Mouse (Mus musculus): ENCODE data around the gene Rpl31. TPM values are rescaled to one million over a fixed set of nuclear protein-coding genes. Genes with fewer than 3 reads are reported as not detected.

The Rpl31 gene
- polyA plus RNA-seq, 1 experiment: 1,915 TPM

GRCm38 (mm10) chr1:39399228-39399627 lies 31.6 kb downstream of the Rpl31 start:
- H3K79me3 ChIP-seq (ENCODE audit: low read depth): no peaks in the 10 kb centered on the region
- no peak overlapping the region for H3K4me3 ChIP-seq (ENCODE audit: insufficient read depth, poor library complexity, severe bottlenecking)
- H3K79me2 ChIP-seq (ENCODE audit: control insufficient read depth, insufficient read depth): no peaks in the 10 kb centered on the region
- H3ac ChIP-seq (ENCODE audit: control insufficient read depth, insufficient read length, low read depth): no peak overlapping the region
- no peak for TF ChIP-seq FOSL1 (IDR thresholded peaks at IDR 0.05; ENCODE audit: insufficient read depth, low read length, poor library complexity, severe bottlenecking)
- TF ChIP-seq CEBPB (IDR thresholded peaks at IDR 0.05; ENCODE audit: low read depth): no peak
- TF ChIP-seq MAX (IDR thresholded peaks at IDR 0.05): no peak
- TF ChIP-seq CTCF (IDR thresholded peaks at IDR 0.05; ENCODE audit: control insufficient read depth, insufficient read depth, insufficient read length): no peak
- no peak for TF ChIP-seq MYOD1 (IDR thresholded peaks at IDR 0.05; ENCODE audit: control insufficient read depth, insufficient read length, low read depth)
- TF ChIP-seq USF1 (IDR thresholded peaks at IDR 0.05; ENCODE audit: low read depth): no peak
- no peak for TF ChIP-seq MYOG (IDR thresholded peaks at IDR 0.05; ENCODE audit: control insufficient read depth, extremely low read depth, insufficient read length)
- H3K36me3 ChIP-seq (ENCODE audit: control insufficient read depth, insufficient read depth): no peaks in the 10 kb centered on the region
- peaks cover 23% of the 10 kb centered on the region for H3K27me3 ChIP-seq (ENCODE audit: control insufficient read depth, insufficient read depth, insufficient read length)

- H3K27me3 ChIP-seq (ENCODE audit: control insufficient read depth, insufficient read depth, insufficient read length): peaks cover 23% of the 10 kb centered on the region
- H3K4me3 ChIP-seq (ENCODE audit: insufficient read depth, poor library complexity, severe bottlenecking): no peak overlapping the region
- H3K79me3 ChIP-seq (ENCODE audit: low read depth): no peaks in the 10 kb centered on the region
- no peak for TF ChIP-seq MYOG (IDR thresholded peaks at IDR 0.05; ENCODE audit: control insufficient read depth, extremely low read depth, insufficient read length)
- TF ChIP-seq CTCF (IDR thresholded peaks at IDR 0.05; ENCODE audit: control insufficient read depth, insufficient read depth, insufficient read length): no peak
- no peak for TF ChIP-seq MAX (IDR thresholded peaks at IDR 0.05)
- TF ChIP-seq FOSL1 (IDR thresholded peaks at IDR 0.05; ENCODE audit: insufficient read depth, low read length, poor library complexity, severe bottlenecking): no peak
- no peak for TF ChIP-seq MYOD1 (IDR thresholded peaks at IDR 0.05; ENCODE audit: control insufficient read depth, insufficient read length, low read depth)
- TF ChIP-seq USF1 (IDR thresholded peaks at IDR 0.05; ENCODE audit: low read depth): no peak
- TF ChIP-seq CEBPB (IDR thresholded peaks at IDR 0.05; ENCODE audit: low read depth): no peak
- H3ac ChIP-seq (ENCODE audit: control insufficient read depth, insufficient read length, low read depth): no peak overlapping the region
- no peaks in the 10 kb centered on the region for H3K79me2 ChIP-seq (ENCODE audit: control insufficient read depth, insufficient read depth)
- no peaks in the 10 kb centered on the region for H3K36me3 ChIP-seq (ENCODE audit: control insufficient read depth, insufficient read depth)
Observed at GRCm38 (mm10) chr1:39400173-39400572, 32.5 kb downstream of the Rpl31 start.

DNA sequence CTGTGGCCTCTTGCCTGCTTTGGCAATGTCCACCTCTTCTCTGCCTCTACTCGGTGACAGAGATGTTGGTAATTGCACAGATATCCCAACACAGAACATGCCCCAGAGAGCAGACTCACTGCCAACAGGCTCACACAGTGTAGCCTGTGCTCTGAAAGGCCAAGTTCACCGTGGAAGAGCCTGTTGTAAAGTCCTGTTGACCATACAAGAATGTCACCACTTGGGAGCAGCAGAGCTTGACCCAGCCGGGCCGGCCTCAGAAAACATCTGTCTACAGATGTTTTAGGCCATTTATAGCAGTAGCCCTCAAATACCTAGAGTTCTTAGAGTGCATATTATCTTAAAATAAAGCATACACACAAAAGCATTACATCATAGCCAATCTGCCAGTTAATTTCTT lies 39.5 kb downstream of the Rpl31 start:
- H3ac ChIP-seq (ENCODE audit: control insufficient read depth, insufficient read length, low read depth): no peak overlapping the region
- H3K36me3 ChIP-seq (ENCODE audit: control insufficient read depth, insufficient read depth): no peaks in the 10 kb centered on the region
- peaks cover 37% of the 10 kb centered on the region for H3K27me3 ChIP-seq (ENCODE audit: control insufficient read depth, insufficient read depth, insufficient read length)
- no peaks in the 10 kb centered on the region for H3K79me3 ChIP-seq (ENCODE audit: low read depth)
- H3K79me2 ChIP-seq (ENCODE audit: control insufficient read depth, insufficient read depth): no peaks in the 10 kb centered on the region
- TF ChIP-seq MYOD1 (IDR thresholded peaks at IDR 0.05; ENCODE audit: control insufficient read depth, insufficient read length, low read depth) (no peak), CEBPB (IDR thresholded peaks at IDR 0.05; ENCODE audit: low read depth) (no peak), USF1 (IDR thresholded peaks at IDR 0.05; ENCODE audit: low read depth) (no peak), MAX (IDR thresholded peaks at IDR 0.05) (no peak), FOSL1 (IDR thresholded peaks at IDR 0.05; ENCODE audit: insufficient read depth, low read length, poor library complexity, severe bottlenecking) (no peak), MYOG (IDR thresholded peaks at IDR 0.05; ENCODE audit: control insufficient read depth, extremely low read depth, insufficient read length) (no peak), CTCF (IDR thresholded peaks at IDR 0.05; ENCODE audit: control insufficient read depth, insufficient read depth, insufficient read length) (no peak)
- no peak overlapping the region for H3K4me3 ChIP-seq (ENCODE audit: insufficient read depth, poor library complexity, severe bottlenecking)

DNA sequence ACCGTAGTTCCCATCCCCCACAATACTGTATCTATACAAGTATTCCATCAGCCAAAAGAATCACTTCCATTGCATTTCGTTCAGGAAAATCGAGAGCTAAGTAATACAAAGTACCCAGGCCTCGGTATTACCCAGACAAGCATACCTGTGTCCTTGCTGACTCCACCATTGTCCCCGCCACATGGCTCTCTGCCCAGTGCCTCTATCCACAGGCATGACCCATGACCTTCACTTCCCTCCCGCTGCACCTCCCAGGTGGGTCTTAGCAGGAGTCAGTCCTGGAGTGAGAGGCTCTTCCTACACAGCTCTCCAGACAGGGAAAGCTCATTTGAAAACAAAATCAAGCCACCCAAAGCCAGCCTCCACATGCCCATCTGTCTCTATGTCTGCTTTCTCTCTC lies 40.5 kb downstream of the Rpl31 start:
- H3K79me2 ChIP-seq (ENCODE audit: control insufficient read depth, insufficient read depth): no peaks in the 10 kb centered on the region
- no peaks in the 10 kb centered on the region for H3K36me3 ChIP-seq (ENCODE audit: control insufficient read depth, insufficient read depth)
- H3K79me3 ChIP-seq (ENCODE audit: low read depth): no peaks in the 10 kb centered on the region
- H3K27me3 ChIP-seq (ENCODE audit: control insufficient read depth, insufficient read depth, insufficient read length): peaks cover 33% of the 10 kb centered on the region
- H3K4me3 ChIP-seq (ENCODE audit: insufficient read depth, poor library complexity, severe bottlenecking): no peak overlapping the region
- H3ac ChIP-seq (ENCODE audit: control insufficient read depth, insufficient read length, low read depth): no peak overlapping the region
- TF ChIP-seq MYOG (IDR thresholded peaks at IDR 0.05; ENCODE audit: control insufficient read depth, extremely low read depth, insufficient read length) (no peak), MYOD1 (IDR thresholded peaks at IDR 0.05; ENCODE audit: control insufficient read depth, insufficient read length, low read depth) (no peak), MAX (IDR thresholded peaks at IDR 0.05) (no peak), CEBPB (IDR thresholded peaks at IDR 0.05; ENCODE audit: low read depth) (no peak)

- Histone ChIP-seq H3K79me3 (ENCODE audit: low read depth) (no peaks in the 10 kb centered on the region), H3ac (ENCODE audit: control insufficient read depth, insufficient read length, low read depth) (no peak overlapping the region), H3K27me3 (ENCODE audit: control insufficient read depth, insufficient read depth, insufficient read length) (peaks cover 31% of the 10 kb centered on the region), H3K4me3 (ENCODE audit: insufficient read depth, poor library complexity, severe bottlenecking) (no peak overlapping the region), H3K36me3 (ENCODE audit: control insufficient read depth, insufficient read depth) (no peaks in the 10 kb centered on the region), H3K79me2 (ENCODE audit: control insufficient read depth, insufficient read depth) (no peaks in the 10 kb centered on the region)
- TF ChIP-seq MAX (IDR thresholded peaks at IDR 0.05) (no peak), MYOD1 (IDR thresholded peaks at IDR 0.05; ENCODE audit: control insufficient read depth, insufficient read length, low read depth) (no peak), CTCF (IDR thresholded peaks at IDR 0.05; ENCODE audit: control insufficient read depth, insufficient read depth, insufficient read length) (no peak), USF1 (IDR thresholded peaks at IDR 0.05; ENCODE audit: low read depth) (no peak), CEBPB (IDR thresholded peaks at IDR 0.05; ENCODE audit: low read depth) (no peak)
Observed at GRCm38 (mm10) chr1:39408668-39409067, 41.0 kb downstream of the Rpl31 start.

GRCm38 (mm10) chr1:39410085-39410821 lies 42.6 kb downstream of the Rpl31 start:
- no peaks in the 10 kb centered on the region for H3K79me2 ChIP-seq (ENCODE audit: control insufficient read depth, insufficient read depth)
- H3K36me3 ChIP-seq (ENCODE audit: control insufficient read depth, insufficient read depth): no peaks in the 10 kb centered on the region
- peaks cover 27% of the 10 kb centered on the region for H3K27me3 ChIP-seq (ENCODE audit: control insufficient read depth, insufficient read depth, insufficient read length)
- no peak overlapping the region for H3ac ChIP-seq (ENCODE audit: control insufficient read depth, insufficient read length, low read depth)
- H3K4me3 ChIP-seq (ENCODE audit: insufficient read depth, poor library complexity, severe bottlenecking): no peak overlapping the region
- H3K79me3 ChIP-seq (ENCODE audit: low read depth): no peaks in the 10 kb centered on the region
- TF ChIP-seq FOSL1 (IDR thresholded peaks at IDR 0.05; ENCODE audit: insufficient read depth, low read length, poor library complexity, severe bottlenecking) (no peak), CTCF (IDR thresholded peaks at IDR 0.05; ENCODE audit: control insufficient read depth, insufficient read depth, insufficient read length) (no peak), MYOD1 (IDR thresholded peaks at IDR 0.05; ENCODE audit: control insufficient read depth, insufficient read length, low read depth) (no peak), CEBPB (IDR thresholded peaks at IDR 0.05; ENCODE audit: low read depth) (no peak), USF1 (IDR thresholded peaks at IDR 0.05; ENCODE audit: low read depth) (no peak), MAX (IDR thresholded peaks at IDR 0.05) (no peak)
